Mouse (Mus musculus): Measurements from ENCODE around the gene Mettl24.

Mettl24 gene

GRCm38 (mm10) chr10:40683092-40683867 lies at the start of gene Mettl24:
Gene Mettl24, plus strand, starts transcription at chr10:40683282.
- no peak for DNase-seq (ENCODE audit: low spot score)

- no peak for DNase-seq (ENCODE audit: low spot score)
These were observed 45.8 kb upstream of the Mettl24 start for GRCm38 (mm10) chr10:40637331-40637730.

- no peak for DNase-seq (ENCODE audit: low spot score)
These were observed 44.8 kb upstream of the Mettl24 start for GRCm38 (mm10) chr10:40638276-40638675.

GRCm38 (mm10) chr10:40638823-40639819 lies 44.0 kb upstream of the Mettl24 start:
- no peak for DNase-seq (ENCODE audit: low spot score)

GRCm38 (mm10) chr10:40640406-40640805 lies 42.7 kb upstream of the Mettl24 start:
- DNase-seq (ENCODE audit: low spot score) = no peak

- DNase-seq (ENCODE audit: low spot score) = no peak
These were observed 41.2 kb upstream of the Mettl24 start for GRCm38 (mm10) chr10:40641901-40642300.

- no peak for DNase-seq (ENCODE audit: low spot score)
These were observed 40.0 kb upstream of the Mettl24 start for GRCm38 (mm10) chr10:40643126-40643525.

- DNase-seq (ENCODE audit: low spot score) = no peak
These were observed 38.6 kb upstream of the Mettl24 start for GRCm38 (mm10) chr10:40644456-40644855.

DNA sequence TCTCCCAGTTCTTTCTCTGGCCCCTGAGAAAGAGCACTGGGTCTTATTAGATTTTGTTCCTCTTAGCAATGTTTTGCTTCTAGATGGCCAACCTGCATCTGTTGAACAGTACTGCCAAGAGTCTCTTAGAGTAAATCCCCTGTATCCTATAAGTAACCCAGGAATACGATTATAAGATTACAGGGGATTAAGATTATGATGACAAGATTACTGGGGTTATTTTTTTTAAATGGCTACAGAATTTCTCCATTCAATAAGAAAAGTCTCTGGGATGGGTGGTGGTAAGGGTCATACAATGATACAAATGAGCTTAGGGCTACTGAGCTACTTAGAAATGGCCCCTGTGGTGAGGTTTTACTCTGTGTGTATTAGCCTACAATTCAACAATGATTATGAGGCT lies 37.7 kb upstream of the Mettl24 start:
- no peak for DNase-seq (ENCODE audit: low spot score)

DNA sequence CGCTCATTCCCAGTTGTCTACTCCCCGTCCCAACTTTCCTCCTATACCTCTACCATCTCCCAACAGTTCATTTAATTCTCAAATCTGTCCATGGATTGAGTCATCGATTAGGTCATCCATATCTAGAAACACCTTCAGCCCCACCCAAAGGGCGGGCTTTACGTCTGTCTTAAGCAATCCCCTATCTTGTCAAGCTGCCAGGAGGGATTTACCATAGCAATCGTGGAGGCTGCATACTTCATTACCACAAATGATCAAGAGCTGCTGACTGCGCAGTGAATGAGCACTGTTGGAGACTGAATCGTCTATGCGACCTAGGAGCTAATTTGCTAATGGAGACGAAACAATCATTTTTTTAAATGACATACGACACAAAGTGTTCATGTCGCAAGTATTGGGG lies 34.3 kb upstream of the Mettl24 start:
- DNase-seq (ENCODE audit: low spot score) = no peak

DNA sequence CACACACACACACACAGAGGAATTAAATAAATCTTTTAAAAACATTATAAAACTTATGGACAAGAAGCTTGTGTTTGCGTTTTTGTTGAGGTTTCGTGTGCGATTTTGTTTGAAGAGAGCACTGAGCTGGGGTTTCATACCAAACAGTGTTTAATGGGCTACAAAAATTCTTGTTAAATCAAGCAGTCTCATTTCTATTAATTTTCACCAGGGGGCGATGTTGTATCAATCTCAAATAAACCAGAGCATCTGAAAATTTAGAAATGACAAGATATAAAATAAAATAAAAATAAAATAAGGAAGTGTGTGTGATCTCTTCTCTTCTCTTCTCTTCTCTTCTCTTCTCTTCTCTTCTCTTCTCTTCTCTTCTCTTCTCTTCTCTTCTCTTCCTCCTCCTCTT lies 33.4 kb upstream of the Mettl24 start:
- DNase-seq (ENCODE audit: low spot score) = no peak

GRCm38 (mm10) chr10:40651676-40652075 lies 31.4 kb upstream of the Mettl24 start:
- DNase-seq (ENCODE audit: low spot score) = no peak

GRCm38 (mm10) chr10:40665270-40665669 lies 17.8 kb upstream of the Mettl24 start:
- no peak for DNase-seq (ENCODE audit: low spot score)

- DNase-seq (ENCODE audit: low spot score) = no peak
These were observed 16.1 kb upstream of the Mettl24 start for GRCm38 (mm10) chr10:40666943-40667342.

- DNase-seq (ENCODE audit: low spot score) = no peak
These were observed 14.4 kb upstream of the Mettl24 start for GRCm38 (mm10) chr10:40668640-40669039.

DNA sequence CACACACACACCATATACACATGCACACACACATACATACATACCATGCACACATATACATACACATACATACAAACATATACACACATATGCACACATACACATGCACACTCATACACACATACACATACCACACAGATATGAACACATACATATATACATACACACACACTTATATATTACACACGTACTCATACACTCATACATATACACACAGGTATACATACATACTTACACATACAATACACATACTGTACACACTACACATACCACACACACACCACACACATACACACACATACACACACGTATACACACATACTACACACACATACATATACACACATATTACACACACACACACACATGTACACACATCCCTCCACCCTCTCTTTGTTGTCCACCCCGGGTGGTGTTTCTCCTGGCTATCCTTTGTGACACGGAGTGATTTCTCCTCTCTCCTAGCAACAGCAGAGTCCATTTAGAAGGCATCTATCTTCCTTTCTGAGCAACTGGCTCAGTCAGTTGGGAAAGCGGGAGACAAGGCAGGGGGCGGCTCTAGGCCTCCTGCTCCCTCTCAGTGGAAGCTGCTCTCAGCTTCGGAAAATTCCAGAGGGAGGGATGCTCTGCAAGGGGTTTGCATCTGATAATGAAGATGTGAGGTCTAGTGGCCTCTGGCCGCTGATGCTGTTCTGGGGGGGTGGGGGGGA lies 10.3 kb upstream of the Mettl24 start:
- DNase-seq (ENCODE audit: low spot score) = no peak

- DNase-seq (ENCODE audit: low spot score) = no peak
These were observed 9.8 kb upstream of the Mettl24 start for GRCm38 (mm10) chr10:40673297-40673665.

- DNase-seq (ENCODE audit: low spot score) = no peak
These were observed 8.9 kb upstream of the Mettl24 start for GRCm38 (mm10) chr10:40674151-40674550.

DNA sequence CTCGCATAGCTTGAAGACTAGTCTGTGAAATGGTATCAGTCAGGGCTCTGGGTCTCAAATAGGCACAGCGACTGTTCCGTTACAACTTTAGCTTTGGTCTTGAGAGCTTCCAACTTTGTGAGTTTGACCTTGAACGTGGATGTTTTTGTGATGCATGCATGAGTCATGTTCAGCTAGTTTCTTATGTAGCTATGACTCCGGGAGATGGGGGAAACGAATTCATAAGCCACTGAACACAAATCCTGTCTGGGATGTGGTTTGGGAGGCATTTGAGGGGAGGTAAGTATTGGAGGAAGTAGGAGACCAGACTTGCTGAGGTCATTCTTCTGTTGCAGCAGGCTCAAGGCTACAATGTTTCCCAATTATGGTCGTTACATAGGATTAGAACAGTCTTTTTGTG lies 7.2 kb upstream of the Mettl24 start:
- no peak for DNase-seq (ENCODE audit: low spot score)

- no peak for DNase-seq (ENCODE audit: low spot score)
These were observed 4.6 kb upstream of the Mettl24 start for GRCm38 (mm10) chr10:40678477-40678876.

DNA sequence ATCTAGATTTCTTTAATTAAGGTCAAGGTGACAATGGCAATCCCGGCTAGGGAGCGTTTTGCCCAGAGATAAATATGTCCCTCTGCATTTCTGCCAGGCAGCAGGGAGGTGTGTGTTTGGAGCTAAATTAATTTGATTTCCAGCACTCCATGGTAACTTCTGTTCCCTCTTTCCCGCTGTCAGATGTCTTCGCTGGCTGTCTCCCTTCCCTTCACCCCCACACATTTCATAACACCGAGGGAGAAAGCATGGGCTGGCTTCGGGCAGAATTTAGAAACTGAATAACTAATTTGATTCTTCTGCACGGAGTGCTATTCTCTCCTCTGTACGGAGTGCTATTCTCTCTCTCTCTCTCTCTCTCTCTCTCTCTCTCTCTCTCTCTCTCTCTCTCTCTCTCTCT lies 612 bp upstream of the Mettl24 start:
- no peak for DNase-seq (ENCODE audit: low spot score)

- no peak for DNase-seq (ENCODE audit: low spot score)
These were observed 779 bp downstream of the Mettl24 start for GRCm38 (mm10) chr10:40683868-40684253.
